Mouse (Mus musculus) layer of hippocampus, adult 2 months (tissue): Measurements from ENCODE around the gene Rap1a. TPM values are rescaled to one million over a fixed set of nuclear protein-coding genes. Genes with fewer than 3 reads are reported as not detected.
A peak's percentile ranks its signal among the peaks of the same experiment; 100 is the strongest.
"Not testable (repeated sequence)": the region's sequence is repeated elsewhere in the genome, so short reads cannot be mapped to it uniquely, and the experiment has no call there.

Source experiments
- DNase-seq, 2 experiments: peaks; one replicate each; pipeline ENCODE4 v3.0.0; 2022; ENCODE audit warnings: low spot score in 2 of 2
- H3K27ac ChIP-seq: fragments of 200-600 bp; 2 replicates; pipeline ENCODE4 v1.8.1; 2022
- H3K4me3 ChIP-seq: fragments of 200-600 bp; 2 replicates; pipeline ENCODE4 v1.8.1; 2022; ENCODE audit warnings: mild to moderate bottlenecking
- CTCF ChIP-seq: fragments of 200-600 bp; conservative IDR thresholded peaks from 2 replicates; pipeline ENCODE4 v1.8.1; 2022; ENCODE audit warnings: antibody characterized with exemption, mild to moderate bottlenecking, moderate library complexity
- total RNA-seq, 2 experiments: library from RNA; stranded (reverse); gene quantifications; 2 replicates each; pipeline ENCODE4 v1.2.3; 2021

The Rap1a gene
- total RNA-seq, 2 experiments from 2014 or later, result 94.6 to 101 TPM

- no peak for DNase-seq
- TF ChIP-seq CTCF, result no peak
- no peak overlapping the region for H3K4me3 ChIP-seq
- peak overlapping the region; percentile 74 for H3K27ac ChIP-seq
Measured at GRCm38 (mm10) chr3:105714091-105714819, 86.9 kb downstream of the Rap1a start.

GRCm38 (mm10) chr3:105712827-105713226 is 88.3 kb downstream of the Rap1a start:
- no peak for DNase-seq
- peak overlapping the region; percentile 52; the same call in 1 of the 2 replicates for H3K27ac ChIP-seq
- no peak overlapping the region for H3K4me3 ChIP-seq
- TF ChIP-seq CTCF, result no peak

- no peak for TF ChIP-seq CTCF
- Histone ChIP-seq H3K27ac (peak overlapping the region; percentile 52; the same call in 1 of the 2 replicates), H3K4me3 (no peak overlapping the region)
- no peak for DNase-seq
Measured at GRCm38 (mm10) chr3:105711741-105712140, 89.4 kb downstream of the Rap1a start.

- no peak for TF ChIP-seq CTCF
- peak overlapping the region; percentile 17; the same call in 1 of the 2 replicates for H3K4me3 ChIP-seq
- peak in 1 of 2 experiments; percentile 36 for DNase-seq
- peak overlapping the region; percentile 33; the same call in 1 of the 2 replicates for H3K27ac ChIP-seq
Measured at GRCm38 (mm10) chr3:105710246-105710645, 90.9 kb downstream of the Rap1a start.

GRCm38 (mm10) chr3:105707590-105707989 is 93.5 kb downstream of the Rap1a start:
- TF ChIP-seq CTCF, result no peak
- Histone ChIP-seq H3K4me3 (peak overlapping the region; percentile 80), H3K27ac (peak overlapping the region; percentile 95)
- no peak for DNase-seq

GRCm38 (mm10) chr3:105706366-105707020 is 94.6 kb downstream of the Rap1a start:
- H3K27ac ChIP-seq, result peak overlapping the region; percentile 95
- TF ChIP-seq CTCF, result no peak

GRCm38 (mm10) chr3:105705561-105705960 is 95.6 kb downstream of the Rap1a start:
- no peak for DNase-seq
- peak overlapping the region; percentile 80 for H3K4me3 ChIP-seq
- no peak for TF ChIP-seq CTCF
- peak overlapping the region; percentile 95 for H3K27ac ChIP-seq

More at GRCm38 (mm10) chr3:105706366-105707020, 94.6 kb downstream of the Rap1a start:
- H3K4me3 ChIP-seq, result peak overlapping the region; percentile 80
- peak; percentile 40 to 69 for DNase-seq

- Histone ChIP-seq H3K4me3 (peak overlapping the region; percentile 80), H3K27ac (peak overlapping the region; percentile 95)
- TF ChIP-seq CTCF, result no peak
- DNase-seq, result peak; percentile 89 to 93
Measured at GRCm38 (mm10) chr3:105705061-105705549, 96.0 kb downstream of the Rap1a start.

GRCm38 (mm10) chr3:105704031-105705008 is 96.8 kb downstream of the Rap1a start, which contains the start of gene Inka2:
Gene Inka2, plus strand, starts transcription at chr3:105704599.
- Histone ChIP-seq H3K4me3 (peak within 1 kb of the TSS; percentile 80), H3K27ac (peak within 1 kb of the TSS; percentile 95)
- DNase-seq, result peak; percentile 83 to 89
- no peak for TF ChIP-seq CTCF

GRCm38 (mm10) chr3:105703571-105703970 is 97.6 kb downstream of the Rap1a start:
- no peak for TF ChIP-seq CTCF
- no peak for DNase-seq
- Histone ChIP-seq H3K4me3 (no peak overlapping the region), H3K27ac (no peak overlapping the region)

- Histone ChIP-seq H3K27ac (no peak overlapping the region), H3K4me3 (no peak overlapping the region)
- no peak for DNase-seq
- no peak for TF ChIP-seq CTCF
Measured at GRCm38 (mm10) chr3:105701399-105701798, 99.7 kb downstream of the Rap1a start.

- not testable (repeated sequence) for DNase-seq, H3K4me3 ChIP-seq, H3K27ac ChIP-seq
Measured at GRCm38 (mm10) chr3:105700786-105701185, 100.3 kb downstream of the Rap1a start.
